Mouse (Mus musculus): ENCODE data around the gene Ptpn3.

The Ptpn3 gene

GRCm38 (mm10) chr4:57266389-57266788 is 35.2 kb downstream of the Ptpn3 start:
- intact Hi-C loops (cut with DNase I), result no loop called here

- intact Hi-C loops (cut with DNase I), result loop anchor here (5.0 kb wide), 1 partner anchor 59 kb away; no protein-coding TSS in a partner anchor
These were observed 37.9 kb downstream of the Ptpn3 start for GRCm38 (mm10) chr4:57263695-57264094.

- intact Hi-C loops (cut with DNase I), result loop anchor here (5.0 kb wide), 1 partner anchor 59 kb away; no protein-coding TSS in a partner anchor
These were observed 38.5 kb downstream of the Ptpn3 start for GRCm38 (mm10) chr4:57263061-57263685.

GRCm38 (mm10) chr4:57262451-57262850 is 39.2 kb downstream of the Ptpn3 start:
- intact Hi-C loops (cut with DNase I), result loop anchor here (5.0 kb wide), 1 partner anchor 60 kb away; no protein-coding TSS in a partner anchor

GRCm38 (mm10) chr4:57261813-57262212 is 39.8 kb downstream of the Ptpn3 start:
- intact Hi-C loops (cut with DNase I), result loop anchor here (5.0 kb wide), 1 partner anchor 60 kb away; no protein-coding TSS in a partner anchor

GRCm38 (mm10) chr4:57258159-57259035 is 43.2 kb downstream of the Ptpn3 start:
- intact Hi-C loops (cut with DNase I), result no loop called here

- intact Hi-C loops (cut with DNase I), result no loop called here
These were observed 44.2 kb downstream of the Ptpn3 start for GRCm38 (mm10) chr4:57257409-57257808.

- intact Hi-C loops (cut with DNase I), result no loop called here
These were observed 44.9 kb downstream of the Ptpn3 start for GRCm38 (mm10) chr4:57256761-57257160.

GRCm38 (mm10) chr4:57254412-57254811 is 47.2 kb downstream of the Ptpn3 start:
- intact Hi-C loops (cut with DNase I), result no loop called here

GRCm38 (mm10) chr4:57250636-57251035 is 51.0 kb downstream of the Ptpn3 start:
- intact Hi-C loops (cut with DNase I), result no loop called here

- intact Hi-C loops (cut with DNase I), result no loop called here
These were observed 52.5 kb downstream of the Ptpn3 start for GRCm38 (mm10) chr4:57249108-57249507.

GRCm38 (mm10) chr4:57244874-57245273 is 56.8 kb downstream of the Ptpn3 start:
- intact Hi-C loops (cut with DNase I), result no loop called here

- intact Hi-C loops (cut with DNase I), result no loop called here
These were observed 58.3 kb downstream of the Ptpn3 start for GRCm38 (mm10) chr4:57243312-57243711.

GRCm38 (mm10) chr4:57240934-57241333 is 60.7 kb downstream of the Ptpn3 start:
- intact Hi-C loops (cut with DNase I), result no loop called here

GRCm38 (mm10) chr4:57240100-57240499 is 61.5 kb downstream of the Ptpn3 start:
- intact Hi-C loops (cut with DNase I), result no loop called here

- intact Hi-C loops (cut with DNase I), result no loop called here
These were observed 62.5 kb downstream of the Ptpn3 start for GRCm38 (mm10) chr4:57239112-57239511.

- intact Hi-C loops (cut with DNase I), result no loop called here
These were observed 63.5 kb downstream of the Ptpn3 start for GRCm38 (mm10) chr4:57238118-57238517.

GRCm38 (mm10) chr4:57236513-57236912 is 65.1 kb downstream of the Ptpn3 start:
- intact Hi-C loops (cut with DNase I), result no loop called here

- intact Hi-C loops (cut with DNase I), result no loop called here
These were observed 65.9 kb downstream of the Ptpn3 start for GRCm38 (mm10) chr4:57235741-57236140.

GRCm38 (mm10) chr4:57234348-57234747 is 67.3 kb downstream of the Ptpn3 start:
- intact Hi-C loops (cut with DNase I), result no loop called here

GRCm38 (mm10) chr4:57232439-57232838 is 69.2 kb downstream of the Ptpn3 start:
- intact Hi-C loops (cut with DNase I), result no loop called here

GRCm38 (mm10) chr4:57231323-57231722 is 70.3 kb downstream of the Ptpn3 start:
- intact Hi-C loops (cut with DNase I), result no loop called here

Data from adrenal gland (tissue).